Comparison of ENCODE assay signal across 8 mouse cellular contexts in genomic region chr13:63568306-63568705, GRCm38 (mm10). TPM values are rescaled to one million over a fixed set of nuclear protein-coding genes. Genes with fewer than 3 reads are reported as not detected.
DNase-seq lines count a peak whose midpoint lies in the region; ATAC-seq and TF ChIP-seq lines count a peak whose summit lies in the region.

No protein-coding gene starts in this region.

- H3K9ac ChIP-seq in heart, postnatal 0 days (replicated peaks; ENCODE audit: low read depth, low read length): peak overlapping the region; percentile 50
- H3K9ac ChIP-seq in hindbrain, embryonic 12.5 days: peak overlapping the region; percentile 59
- peak overlapping the region; percentile 51 for H3K9ac ChIP-seq in midbrain, embryonic 14.5 days (replicated peaks; ENCODE audit: low read length)

- H3K27ac ChIP-seq in heart, postnatal 0 days (ENCODE audit: low read depth): peak overlapping the region; percentile 77
- peak overlapping the region; percentile 89 for H3K27ac ChIP-seq in hindbrain, embryonic 12.5 days
- peak overlapping the region; percentile 83 for H3K27ac ChIP-seq in midbrain, embryonic 14.5 days (replicated peaks; ENCODE audit: low read depth, low read length)

- H3K4me2 ChIP-seq in heart, postnatal 0 days (ENCODE audit: low read depth, low read length): peak overlapping the region; percentile 99
- peak overlapping the region; percentile 96 for H3K4me2 ChIP-seq in hindbrain, embryonic 12.5 days (replicated peaks)
- H3K4me2 ChIP-seq in midbrain, embryonic 14.5 days (ENCODE audit: low read length): peak overlapping the region; percentile 100

- 1% methylated on average over 14 of the region's 14 CpGs for WGBS in heart, postnatal 0 days
- WGBS in hindbrain, embryonic 12.5 days: under 1% methylated on average over 14 of the region's 14 CpGs
- under 1% methylated on average over 14 of the region's 14 CpGs for WGBS in midbrain, embryonic 14.5 days

- no peaks in the 10 kb centered on the region for H3K9me3 ChIP-seq in heart, postnatal 0 days (replicated peaks; ENCODE audit: control insufficient read depth, low read length)
- H3K9me3 ChIP-seq in hindbrain, embryonic 12.5 days (replicated peaks): no peaks in the 10 kb centered on the region
- H3K9me3 ChIP-seq in midbrain, embryonic 14.5 days (ENCODE audit: control insufficient read depth, low read length): no peaks in the 10 kb centered on the region

- H3K4me1 ChIP-seq in heart, postnatal 0 days (ENCODE audit: control insufficient read depth, insufficient read depth): peaks cover 5% of the 10 kb centered on the region; the same call in 1 of the 2 replicates
- H3K4me1 ChIP-seq in hindbrain, embryonic 12.5 days: peaks cover 33% of the 10 kb centered on the region
- peaks cover 17% of the 10 kb centered on the region for H3K4me1 ChIP-seq in midbrain, embryonic 14.5 days (ENCODE audit: control insufficient read depth, insufficient read depth, low read length)

- no peak for TF ChIP-seq CTCF in heart, postnatal 0 days (IDR thresholded peaks at IDR 0.05; ENCODE audit: low read depth)

- no peak for DNase-seq in heart, postnatal 0 days (ENCODE audit: low spot score)
- DNase-seq in heart, adult 11 months: no peak
- peak; percentile 32 for DNase-seq in MEL-GATA-1-ER (ENCODE audit: extremely low read depth, low read depth)
- no peak for DNase-seq in midbrain, embryonic 14.5 days
- no peak for DNase-seq in embryo, embryonic 10.5 days (ENCODE audit: low spot score)
- DNase-seq in left cerebral cortex, adult 11 months (ENCODE audit: low spot score): no peak
- no peak for DNase-seq in cerebellum, postnatal 4 days (ENCODE audit: low spot score in 2 of 2)

- peak overlapping the region; percentile 77 for H3K4me3 ChIP-seq in heart, postnatal 0 days (ENCODE audit: low read depth, low read length)
- peak overlapping the region; percentile 58 for H3K4me3 ChIP-seq in hindbrain, embryonic 12.5 days
- H3K4me3 ChIP-seq in midbrain, embryonic 14.5 days (replicated peaks; ENCODE audit: low read depth, low read length): peak overlapping the region; percentile 82

- ATAC-seq in heart, postnatal 0 days (ENCODE audit: insufficient read depth, low read depth): no peak
- ATAC-seq in hindbrain, embryonic 12.5 days (ENCODE audit: low FRiP score): no peak
- ATAC-seq in midbrain, embryonic 14.5 days (ENCODE audit: low FRiP score, low TSS enrichment): no peak

- no peaks in the 10 kb centered on the region for H3K36me3 ChIP-seq in heart, postnatal 0 days (replicated peaks; ENCODE audit: control insufficient read depth, insufficient read depth, low read length)
- no peaks in the 10 kb centered on the region for H3K36me3 ChIP-seq in hindbrain, embryonic 12.5 days
- no peaks in the 10 kb centered on the region for H3K36me3 ChIP-seq in midbrain, embryonic 14.5 days (ENCODE audit: control insufficient read depth, insufficient read depth, low read length)

- H3K27me3 ChIP-seq in heart, postnatal 0 days (ENCODE audit: control insufficient read depth, insufficient read depth, low read length): peaks cover 35% of the 10 kb centered on the region
- peaks cover 34% of the 10 kb centered on the region for H3K27me3 ChIP-seq in hindbrain, embryonic 12.5 days
- H3K27me3 ChIP-seq in midbrain, embryonic 14.5 days (ENCODE audit: control insufficient read depth, insufficient read depth, low read length): peaks cover 41% of the 10 kb centered on the region

- no peak for TF ChIP-seq EP300 in heart, postnatal 0 days (IDR thresholded peaks at IDR 0.05; ENCODE audit: low read depth)

RNA-seq across cellular contexts. Expression of gene Ptch1, which starts 5.1 kb away (rescaled TPM):
- 10.4 and 10.6 TPM in 2 replicates for total RNA-seq in heart, postnatal 0 days (2014; rRNA removed; ENCODE audit: low replicate concordance)
- polyA plus RNA-seq in heart, postnatal 0 days (2015; fragmentation: Nextera tagmentation; extraction: Ambion mirVana): 2.3 and 2.9 TPM in 2 replicates
- 22.7 and 24.3 TPM in 2 replicates for polyA plus RNA-seq in hindbrain, embryonic 12.5 days (2016; fragmentation: Nextera tagmentation; extraction: Ambion mirVana)
- polyA plus RNA-seq in midbrain, embryonic 14.5 days (2014; fragmentation: Nextera tagmentation; extraction: Ambion mirVana): 17.4 and 17.8 TPM in 2 replicates
